Mouse (Mus musculus) forebrain, embryonic 16.5 days (tissue): ENCODE results near the gene D430041D05Rik. TPM values are rescaled to one million over a fixed set of nuclear protein-coding genes. Genes with fewer than 3 reads are reported as not detected.
A peak's percentile ranks its signal among the peaks of the same experiment; 100 is the strongest.

Experiments used
- ATAC-seq: fragments of 200-750 bp; cut with Nextera tagmentation; 2 replicates; pipeline ENCODE4 v1.8.0; 2017; ENCODE audit warnings: mild to moderate bottlenecking, moderate library complexity
- H3K27ac ChIP-seq: fragments of 300-500 bp; sonication (generic); 2 replicates; pipeline ENCODE4 v1.5.1; 2014; ENCODE audit warnings: low read length, control low read depth
- H3K27me3 ChIP-seq: fragments of 300-500 bp; sonication (generic); replicated peaks from 2 replicates; pipeline ENCODE4 v1.6.1; 2014; ENCODE audit warnings: low read length; ENCODE audit not compliant: control insufficient read depth, insufficient read depth
- H3K36me3 ChIP-seq: fragments of 300-500 bp; sonication (generic); 2 replicates; pipeline ENCODE4 v1.6.1; 2014; ENCODE audit not compliant: control insufficient read depth, insufficient read depth
- H3K4me1 ChIP-seq: fragments of 300-500 bp; sonication (generic); replicated peaks from 2 replicates; pipeline ENCODE4 v1.6.1; 2014; ENCODE audit warnings: low read length; ENCODE audit not compliant: control insufficient read depth, insufficient read depth
- H3K4me2 ChIP-seq: fragments of 300-500 bp; sonication (generic); 2 replicates; pipeline ENCODE4 v1.6.1; 2014; ENCODE audit warnings: mild to moderate bottlenecking, low read length, control low read depth
- H3K4me3 ChIP-seq: fragments of 300-500 bp; sonication (generic); replicated peaks from 2 replicates; pipeline ENCODE4 v1.5.1; 2014; ENCODE audit warnings: mild to moderate bottlenecking, low read length, control low read depth
- H3K9ac ChIP-seq: fragments of 300-500 bp; sonication (generic); replicated peaks from 2 replicates; pipeline ENCODE4 v1.6.1; 2014; ENCODE audit warnings: low read depth, low read length, control low read depth
- H3K9me3 ChIP-seq: fragments of 300-500 bp; sonication (generic); 2 replicates; pipeline ENCODE4 v1.6.1; 2016; ENCODE audit warnings: low read length; ENCODE audit not compliant: control insufficient read depth
- WGBS: fragments of 180-500 bp; shearing (Covaris S2); extraction: QIAGEN DNeasy Blood & Tissue Kit; methylation state at CpG from one replicate; pipeline ENCODE4 v1.1.7; 2014; 5-methylcytosine and 5-hydroxymethylcytosine counted together
- microRNA counts: library from miRNA; unstranded; fragments of <30 nt; microRNA quantifications from one replicate; lab custom pipeline; 2016
- microRNA-seq: library from miRNA; unstranded; fragments of <30 nt; microRNA quantifications from one replicate; pipeline ENCODE4, GENCODE M21; 2017
- polyA plus RNA-seq: library from polyadenylated mRNA; unstranded; fragments of >200 nt; fragmentation: Nextera tagmentation; extraction: Ambion mirVana; gene quantifications from 2 replicates; pipeline ENCODE4 v1.2.1, GENCODE M21; 2015

The D430041D05Rik gene
- polyA plus RNA-seq, 1 experiment from 2014 or later, result 14.9 TPM

GRCm38 (mm10) chr2:104096256-104096655 is 314.6 kb downstream of the D430041D05Rik start:
- Histone ChIP-seq H3K9ac (no peak overlapping the region), H3K4me3 (peak overlapping the region; percentile 37), H3K9me3 (no peaks in the 10 kb centered on the region), H3K27ac (no peak overlapping the region), H3K4me2 (peak overlapping the region; percentile 44), H3K27me3 (no peaks in the 10 kb centered on the region), H3K4me1 (0 out of 2 replicates have a peak, but pooled peaks cover 3% of the 10 kb centered on the region), H3K36me3 (no peaks in the 10 kb centered on the region)
- 44% methylated on average over 10 of the region's 10 CpGs for WGBS
- ATAC-seq, result no peak

GRCm38 (mm10) chr2:104095741-104096213 is 315.0 kb downstream of the D430041D05Rik start, which contains the start of gene Cd59a:
Cd59a (plus strand) TSS chr2:104095801.
- Histone ChIP-seq H3K9ac (peak within 1 kb of the TSS; percentile 44), H3K27me3 (no peaks in the 10 kb centered on the region), H3K4me3 (peak within 1 kb of the TSS; percentile 37), H3K36me3 (no peaks in the 10 kb centered on the region), H3K27ac (no peak within 1 kb of the TSS), H3K4me2 (peak within 1 kb of the TSS; percentile 44), H3K9me3 (no peaks in the 10 kb centered on the region), H3K4me1 (0 out of 2 replicates have a peak, but pooled peaks cover 3% of the 10 kb centered on the region)
- ATAC-seq, result peak; percentile 82
- WGBS, result 8% methylated on average over 15 of the region's 15 CpGs

GRCm38 (mm10) chr2:104093305-104093704 is 317.5 kb downstream of the D430041D05Rik start:
- H3K36me3 ChIP-seq, result no peaks in the 10 kb centered on the region
- H3K27ac ChIP-seq, result no peak overlapping the region
- H3K4me1 ChIP-seq, result 0 out of 2 replicates have a peak, but pooled peaks cover 3% of the 10 kb centered on the region
- H3K4me3 ChIP-seq, result no peak overlapping the region
- H3K4me2 ChIP-seq, result no peak overlapping the region
- 86% methylated on average over 2 of the region's 2 CpGs for WGBS
- no peak overlapping the region for H3K9ac ChIP-seq
- no peaks in the 10 kb centered on the region for H3K27me3 ChIP-seq
- ATAC-seq, result no peak
- no peaks in the 10 kb centered on the region for H3K9me3 ChIP-seq

MicroRNAs encoded within 50 kb of the gene (microRNA counts, 519-probe panel; counts per million panel counts)
- microRNA mmu-miR-1902 (lab: Ali Mortazavi, UCI), result not detected

Small RNA genes lying within 50 kb of the gene (microRNA-seq; reads per million reads assigned to microRNA genes)
- not detected for gene Mir1902

Other genes with a start within 250 kb of the D430041D05Rik start
- gene Hipk3, start 83.4 kb upstream of the D430041D05Rik start, polyA plus RNA-seq, result 6.9 and 7.5 TPM in 2 replicates
- gene Cstf3, start 179.5 kb upstream of the D430041D05Rik start, polyA plus RNA-seq, result 104 and 114 TPM in 2 replicates